Comparison of ENCODE assay signal across 8 mouse cellular contexts in genomic region chr11:52000290-52000962, GRCm38 (mm10). TPM values are rescaled to one million over a fixed set of nuclear protein-coding genes. Genes with fewer than 3 reads are reported as not detected.
A peak's percentile ranks its signal among the peaks of the same experiment; 100 is the strongest.
DNase-seq lines count a peak whose midpoint lies in the region; ATAC-seq and TF ChIP-seq lines count a peak whose summit lies in the region.

TSS of gene Ube2b (minus strand) at chr11:52000762.

- H3K9me3 ChIP-seq in heart, embryonic 12.5 days (replicated peaks), result no peaks in the 10 kb centered on the region
- no peaks in the 10 kb centered on the region for H3K9me3 ChIP-seq in kidney, postnatal 0 days (replicated peaks; ENCODE audit: low read length)
- no peaks in the 10 kb centered on the region for H3K9me3 ChIP-seq in liver, embryonic 11.5 days (ENCODE audit: control insufficient read depth, low read length)
- no peaks in the 10 kb centered on the region for H3K9me3 ChIP-seq in stomach, embryonic 14.5 days (ENCODE audit: control insufficient read depth, low read depth, low read length)

- WGBS in heart, embryonic 12.5 days, result 1% methylated on average over 59 of the region's 63 CpGs
- under 1% methylated on average over 50 of the region's 63 CpGs for WGBS in kidney, postnatal 0 days
- under 1% methylated on average over 51 of the region's 63 CpGs for WGBS in liver, embryonic 11.5 days
- WGBS in stomach, embryonic 14.5 days, result under 1% methylated on average over 63 of the region's 63 CpGs

- H3K4me1 ChIP-seq in heart, embryonic 12.5 days (replicated peaks), result peaks cover 27% of the 10 kb centered on the region
- H3K4me1 ChIP-seq in kidney, postnatal 0 days (replicated peaks; ENCODE audit: insufficient read depth, low read length), result peaks cover 6% of the 10 kb centered on the region; the same call in 1 of the 2 replicates
- peaks cover 17% of the 10 kb centered on the region; the same call in 1 of the 2 replicates for H3K4me1 ChIP-seq in liver, embryonic 11.5 days (replicated peaks; ENCODE audit: control insufficient read depth, insufficient read depth, low read length)
- H3K4me1 ChIP-seq in stomach, embryonic 14.5 days (ENCODE audit: control insufficient read depth, insufficient read depth, low read length), result peaks cover 15% of the 10 kb centered on the region

- peak within 1 kb of the TSS; percentile 89 for H3K4me3 ChIP-seq in heart, embryonic 12.5 days
- peak within 1 kb of the TSS; percentile 95 for H3K4me3 ChIP-seq in kidney, postnatal 0 days (replicated peaks; ENCODE audit: low read depth, low read length)
- peak within 1 kb of the TSS; percentile 89 for H3K4me3 ChIP-seq in liver, embryonic 11.5 days (ENCODE audit: low read depth, low read length)
- H3K4me3 ChIP-seq in stomach, embryonic 14.5 days (ENCODE audit: low read depth, low read length), result peak within 1 kb of the TSS; percentile 93

- TF ChIP-seq CTCF in kidney, postnatal 0 days (IDR thresholded peaks at IDR 0.05; ENCODE audit: low read depth), result no peak

- peak; percentile 80 for ATAC-seq in erythroid progenitor cell, adult 5-6 weeks (replicated peaks; ENCODE audit: low FRiP score, poor library complexity, severe bottlenecking)
- peak; percentile 90 for ATAC-seq in heart, embryonic 12.5 days (ENCODE audit: insufficient number of reproducible peaks, low FRiP score)
- peak; percentile 77 for ATAC-seq in kidney, postnatal 0 days (replicated peaks; ENCODE audit: low FRiP score, low read depth)
- peak; percentile 82 for ATAC-seq in liver, embryonic 11.5 days (replicated peaks; ENCODE audit: low FRiP score)
- ATAC-seq in stomach, embryonic 14.5 days (ENCODE audit: insufficient number of reproducible peaks, insufficient read depth, low FRiP score, low read depth), result peak; percentile 83

- peak within 1 kb of the TSS; percentile 98 for H3K27ac ChIP-seq in heart, embryonic 12.5 days (ENCODE audit: poor library complexity, severe bottlenecking)
- H3K27ac ChIP-seq in kidney, postnatal 0 days, result peak within 1 kb of the TSS; percentile 97
- peak within 1 kb of the TSS; percentile 39 for H3K27ac ChIP-seq in liver, embryonic 11.5 days (ENCODE audit: low read depth, low read length)
- H3K27ac ChIP-seq in stomach, embryonic 14.5 days (ENCODE audit: low read length), result peak within 1 kb of the TSS; percentile 92

- H3K27me3 ChIP-seq in heart, embryonic 12.5 days (replicated peaks), result no peaks in the 10 kb centered on the region
- no peaks in the 10 kb centered on the region for H3K27me3 ChIP-seq in kidney, postnatal 0 days (ENCODE audit: insufficient read depth, low read length)
- H3K27me3 ChIP-seq in liver, embryonic 11.5 days (replicated peaks; ENCODE audit: control insufficient read depth, insufficient read depth, low read length), result no peaks in the 10 kb centered on the region
- no peaks in the 10 kb centered on the region for H3K27me3 ChIP-seq in stomach, embryonic 14.5 days (ENCODE audit: control insufficient read depth, insufficient read depth, low read length)

- peaks cover 23% of the 10 kb centered on the region for H3K36me3 ChIP-seq in heart, embryonic 12.5 days
- H3K36me3 ChIP-seq in kidney, postnatal 0 days (ENCODE audit: insufficient read depth, low read length), result peaks cover 17% of the 10 kb centered on the region; the same call in 1 of the 2 replicates
- H3K36me3 ChIP-seq in liver, embryonic 11.5 days (ENCODE audit: control insufficient read depth, insufficient read depth, low read length), result peaks cover 13% of the 10 kb centered on the region; the same call in 1 of the 2 replicates
- peaks cover 22% of the 10 kb centered on the region for H3K36me3 ChIP-seq in stomach, embryonic 14.5 days (ENCODE audit: control insufficient read depth, insufficient read depth, low read length)

- peak within 1 kb of the TSS; percentile 82 for H3K4me2 ChIP-seq in heart, embryonic 12.5 days
- H3K4me2 ChIP-seq in kidney, postnatal 0 days (ENCODE audit: low read length), result peak within 1 kb of the TSS; percentile 56
- H3K4me2 ChIP-seq in liver, embryonic 11.5 days, result peak within 1 kb of the TSS; percentile 81
- H3K4me2 ChIP-seq in stomach, embryonic 14.5 days (replicated peaks; ENCODE audit: low read depth, low read length), result peak within 1 kb of the TSS; percentile 52

- H3K9ac ChIP-seq in heart, embryonic 12.5 days, result peak within 1 kb of the TSS; percentile 96
- H3K9ac ChIP-seq in kidney, postnatal 0 days (ENCODE audit: low read depth, low read length), result peak within 1 kb of the TSS; percentile 89
- H3K9ac ChIP-seq in liver, embryonic 11.5 days (ENCODE audit: low read depth, low read length), result peak within 1 kb of the TSS; percentile 90
- H3K9ac ChIP-seq in stomach, embryonic 14.5 days (replicated peaks; ENCODE audit: low read depth, low read length), result peak within 1 kb of the TSS; percentile 96

- peak; percentile 100 for DNase-seq in CD4-positive helper T cell, adult 2 months (ENCODE audit: low read depth, low spot score)
- DNase-seq in brain, embryonic 18.5 days (ENCODE audit: low read depth, low spot score), result peak; percentile 97
- peak; percentile 99 for DNase-seq in kidney, postnatal 0 days (ENCODE audit: low spot score)
- peak; percentile 94 for DNase-seq in liver, embryonic 11.5 days (ENCODE audit: low spot score)
- peak; percentile 98 for DNase-seq in naive thymus-derived CD4-positive, alpha-beta T cell, adult 2 months (ENCODE audit: low read depth)

RNA-seq across cellular contexts. Expression of gene Ube2b, which starts in this region (rescaled TPM):
- 73.2 and 89.3 TPM in 2 replicates for total RNA-seq in erythroid progenitor cell, adult 5-6 weeks (2015; ENCODE audit: low replicate concordance)
- 50.1 and 89.9 TPM in 2 replicates for total RNA-seq in erythroid progenitor cell, adult 5-6 weeks (2017; ENCODE audit: low replicate concordance)
- polyA plus RNA-seq in heart, embryonic 12.5 days (2016; fragmentation: Nextera tagmentation; extraction: Ambion mirVana), result 263 and 265 TPM in 2 replicates
- 248 and 255 TPM in 2 replicates for polyA plus RNA-seq in kidney, postnatal 0 days (2015; fragmentation: Nextera tagmentation; extraction: Ambion mirVana)
- polyA plus RNA-seq in liver, embryonic 11.5 days (2014; fragmentation: Nextera tagmentation; extraction: Ambion mirVana), result 84.9 and 88.5 TPM in 2 replicates
- polyA plus RNA-seq in stomach, embryonic 14.5 days (2014; fragmentation: Nextera tagmentation; extraction: Ambion mirVana), result 152 and 155 TPM in 2 replicates

Comparison
In these comparisons a context has a peak if more than half of its experiments do, and no peak if none do; other contexts are left out.
1. Peak in every context shown above with its lines: DNase-seq, ATAC-seq, H3K4me3 ChIP-seq and H3K27ac ChIP-seq.
2. H3K27ac ChIP-seq: peak in every context shown above with its lines; median percentile 98 in heart, embryonic 12.5 days; 97 in kidney, postnatal 0 days; 92 in stomach, embryonic 14.5 days; 39 in liver, embryonic 11.5 days.